Mouse (Mus musculus) neutrophil, adult 5-6 weeks (primary cell): ENCODE data around the gene Olfr768. TPM values are rescaled to one million over a fixed set of nuclear protein-coding genes. Genes with fewer than 3 reads are reported as not detected.
"Not testable (repeated sequence)": the region's sequence is repeated elsewhere in the genome, so short reads cannot be mapped to it uniquely, and the experiment has no call there.

Experiments
- ATAC-seq: fragments of 151-379, 151-347 bp; 2 replicates; pipeline ENCODE4 v1.8.0; 2017; ENCODE audit warnings: mild to moderate bottlenecking, moderate TSS enrichment; ENCODE audit not compliant: insufficient number of reproducible peaks, poor library complexity, low FRiP score, severe bottlenecking; ENCODE audit errors: extremely low read depth
- total RNA-seq: library from RNA; stranded (forward); fragments of 200-1000 nt; gene quantifications from 2 replicates; pipeline ENCODE4 v1.2.3, GENCODE M21; 2017

Gene Olfr768
- not detected in 2 replicates for total RNA-seq

DNA sequence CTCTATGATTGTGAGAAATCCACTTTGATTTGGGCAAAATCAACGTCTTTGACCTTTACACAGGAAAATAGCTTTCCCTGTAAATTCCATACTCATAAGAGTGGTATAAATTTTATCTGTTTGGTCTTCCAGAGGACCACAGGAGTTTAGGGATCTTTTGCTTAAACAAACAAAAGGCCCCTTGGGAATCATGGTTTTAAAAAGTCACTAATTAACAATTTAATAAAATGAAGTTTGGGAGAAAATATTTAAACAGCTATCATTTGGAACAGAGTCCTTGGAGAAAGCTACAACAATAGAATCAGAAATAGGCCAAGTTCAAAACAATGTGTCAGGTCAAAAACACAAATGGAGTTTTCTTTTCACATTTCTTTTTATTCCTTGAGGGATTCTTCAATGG, at the start of gene Olfr768:
TSS of gene Olfr768 (minus strand) at position 101 of the 400 bp plus-strand sequence.
- ATAC-seq, result no peak

DNA sequence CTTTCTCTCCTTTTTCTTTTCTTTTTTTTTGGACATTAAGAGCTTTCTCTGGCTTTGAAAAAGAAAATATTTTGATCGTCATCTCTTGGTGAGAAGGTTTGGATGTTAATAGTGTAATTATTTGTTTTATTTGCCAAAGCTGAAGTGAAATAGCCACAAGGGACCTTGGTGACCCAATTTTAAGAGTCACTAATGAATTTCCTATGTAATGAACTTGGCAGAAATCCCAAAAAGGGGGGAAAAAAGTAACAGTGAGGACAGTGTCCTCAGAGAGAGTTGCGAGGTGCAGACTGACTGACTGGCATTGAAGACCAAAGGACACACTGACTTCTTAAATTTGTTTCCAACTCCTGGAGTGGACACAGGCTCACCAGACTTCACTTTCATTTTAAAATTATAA, 39.7 kb upstream of the Olfr768 start, which contains the start of gene Olfr770:
TSS of gene Olfr770 (minus strand) at position 101 of the 400 bp plus-strand sequence.
- ATAC-seq, result no peak

DNA sequence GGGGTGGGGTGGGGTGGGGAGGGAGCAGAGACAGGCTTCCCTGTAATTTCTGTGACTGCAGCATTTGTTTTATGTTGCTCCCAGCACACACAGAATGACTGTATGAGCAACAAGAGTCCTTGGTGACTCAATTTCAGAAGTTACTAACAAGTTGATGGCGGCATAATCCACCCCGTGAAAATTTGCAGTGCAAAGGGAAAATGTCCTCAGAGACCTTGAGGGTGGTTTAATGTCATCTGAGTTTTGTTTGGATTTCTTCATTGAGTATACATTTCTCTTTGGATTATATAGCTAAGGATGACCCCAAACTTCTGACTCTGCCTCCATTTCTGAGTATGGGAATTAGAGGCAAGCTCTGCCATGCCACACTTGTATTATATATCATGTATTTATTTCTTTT, 18.6 kb upstream of the Olfr768 start, which contains the start of gene Olfr769:
TSS of gene Olfr769 (minus strand) at position 101 of the 400 bp plus-strand sequence.
- ATAC-seq, result no peak

DNA sequence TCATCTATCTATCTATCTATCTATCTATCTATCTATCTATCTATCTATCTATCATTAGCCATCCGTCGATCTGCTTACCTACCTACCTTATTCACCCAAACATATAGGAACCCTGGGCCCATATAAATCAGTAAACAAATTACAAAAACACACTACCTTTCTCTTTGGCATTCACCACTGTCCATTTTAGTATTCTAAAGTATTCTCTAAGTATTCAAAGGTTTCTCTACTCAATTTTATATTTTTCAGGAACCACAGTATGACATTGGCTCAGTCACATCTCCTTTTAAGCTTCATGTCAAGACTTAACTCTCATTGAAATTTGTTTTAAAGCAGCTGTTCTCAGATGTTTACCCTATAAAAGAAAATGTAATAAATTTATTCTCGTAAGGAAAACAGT, 16.0 kb upstream of the Olfr768 start:
- no peak for ATAC-seq

DNA sequence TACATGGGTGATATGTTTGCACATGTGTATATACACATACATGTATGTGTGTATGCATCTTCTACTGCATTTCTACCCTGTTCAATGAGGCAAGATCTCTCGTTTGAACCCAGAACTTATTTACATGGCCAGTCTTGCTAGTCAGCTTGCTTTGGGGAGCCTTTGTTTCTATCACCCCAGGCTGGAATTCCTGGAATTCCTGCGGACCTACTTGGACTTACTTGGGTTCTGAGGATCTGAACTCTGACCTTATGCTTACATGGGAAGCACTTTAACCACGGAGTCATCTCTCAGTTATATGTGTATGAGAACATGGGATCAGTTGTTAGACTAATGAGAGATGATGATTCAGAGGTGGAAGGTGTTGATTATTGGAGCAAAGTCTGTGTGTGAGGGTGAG, 2.1 kb upstream of the Olfr768 start:
- ATAC-seq, result no peak

DNA sequence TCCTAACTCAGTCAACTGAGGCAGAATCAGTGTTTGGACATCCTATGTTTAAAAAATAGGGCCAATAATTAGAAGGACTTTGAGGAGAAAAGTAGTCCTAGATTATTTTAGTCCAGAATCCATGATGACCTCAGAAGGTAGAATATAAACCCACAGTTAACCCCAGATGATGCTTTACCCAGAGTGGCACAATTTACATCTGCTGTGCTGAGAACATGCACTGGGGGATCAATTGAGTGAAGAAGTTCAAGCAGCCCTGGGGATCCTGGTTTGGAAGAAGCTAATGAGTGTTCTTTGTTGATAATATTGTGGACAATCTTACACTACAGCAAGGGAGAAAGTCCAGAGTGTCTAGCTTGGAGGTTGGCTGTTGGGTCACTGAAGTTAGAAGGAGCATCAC, 16.4 kb downstream of the Olfr768 start, which contains the start of gene Olfr767:
TSS of gene Olfr767 (minus strand) at position 101 of the 400 bp plus-strand sequence.
- ATAC-seq, result not testable (repeated sequence)

DNA sequence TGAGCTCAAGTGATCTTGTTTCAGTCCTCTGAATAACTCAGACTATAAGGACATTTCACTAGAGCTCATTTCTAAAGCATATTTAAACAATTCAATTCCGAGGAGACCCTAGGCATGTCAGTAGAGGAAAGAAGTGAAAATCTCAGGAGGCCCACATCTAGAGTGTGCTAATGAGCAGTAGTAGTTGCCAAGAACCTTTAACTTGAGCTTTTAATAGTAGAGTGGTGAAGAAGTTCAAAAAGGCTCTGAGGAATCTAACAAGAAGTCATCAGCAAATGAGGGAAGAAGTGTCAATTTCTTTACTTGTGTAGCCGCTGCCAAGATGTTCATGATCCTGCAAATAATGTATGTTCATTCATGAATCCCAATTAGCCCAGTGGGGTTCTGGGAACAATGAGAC, 30.3 kb downstream of the Olfr768 start, which contains the start of gene Olfr766-ps1:
TSS of gene Olfr766-ps1 (minus strand) at position 101 of the 400 bp plus-strand sequence.
- ATAC-seq, result no peak

DNA sequence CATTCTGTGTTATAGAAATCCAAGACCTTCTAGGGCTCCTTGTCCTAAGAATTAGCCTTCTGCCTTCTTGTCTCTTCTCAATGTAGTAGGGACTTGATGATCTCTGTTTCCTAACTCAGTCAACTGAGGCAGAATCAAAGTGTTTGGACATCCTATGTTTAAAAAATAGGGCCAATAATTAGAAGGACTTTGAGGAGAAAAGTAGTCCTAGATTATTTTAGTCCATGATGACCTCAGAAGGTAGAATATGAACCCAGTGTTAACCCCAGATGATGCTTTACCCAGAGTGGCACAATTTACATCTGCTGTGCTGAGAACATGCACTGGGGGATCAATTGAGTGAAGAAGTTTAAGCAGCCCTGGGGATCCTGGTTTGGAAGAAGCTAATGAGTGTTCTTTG, 49.3 kb downstream of the Olfr768 start, which contains the start of gene Olfr765:
TSS of gene Olfr765 (minus strand) at position 101 of the 400 bp plus-strand sequence.
- ATAC-seq, result not testable (repeated sequence)

Other genes starting within 250 kb of the Olfr768 start
- gene Gdf11, start 207.7 kb downstream of the Olfr768 start, total RNA-seq, result 19.9 and 22.1 TPM in 2 replicates
- 22.8 and 30.5 TPM in 2 replicates for gene Cd63, start 198.4 kb downstream of the Olfr768 start, total RNA-seq
- gene Rdh5, start 176.5 kb downstream of the Olfr768 start, total RNA-seq, result 7.4 and 9.5 TPM in 2 replicates
- gene Bloc1s1, start 175.3 kb downstream of the Olfr768 start, total RNA-seq, result 58.3 and 85.6 TPM in 2 replicates
- 0.25 and 0.35 TPM in 2 replicates for gene Itga7, start 165.6 kb downstream of the Olfr768 start, total RNA-seq
- gene Mettl7b, start 138.4 kb downstream of the Olfr768 start, total RNA-seq, result not detected in 2 replicates
- gene Olfr9, start 109.9 kb downstream of the Olfr768 start, total RNA-seq, result 0.12 TPM in 1 of 2 replicates, not detected in the other
- not detected in 2 replicates for gene Olfr763, start 88.6 kb downstream of the Olfr768 start, total RNA-seq
- not detected in 2 replicates for gene Olfr764-ps1, start 59.5 kb downstream of the Olfr768 start, total RNA-seq
- gene Olfr765, start 49.4 kb downstream of the Olfr768 start, total RNA-seq, result not detected in 2 replicates
- gene Olfr766-ps1, start 30.4 kb downstream of the Olfr768 start, total RNA-seq, result not detected in 2 replicates
- 0.12 TPM in 1 of 2 replicates, not detected in the other for gene Olfr767, start 16.5 kb downstream of the Olfr768 start, total RNA-seq
- not detected in 2 replicates for gene Olfr769, start 18.5 kb upstream of the Olfr768 start, total RNA-seq
- not detected in 2 replicates for gene Olfr770, start 39.6 kb upstream of the Olfr768 start, total RNA-seq
- gene Olfr771, start 65.4 kb upstream of the Olfr768 start, total RNA-seq, result not detected in 2 replicates
- gene Olfr772, start 78.5 kb upstream of the Olfr768 start, total RNA-seq, result not detected in 2 replicates
- not detected in 2 replicates for gene Olfr773, start 88.0 kb upstream of the Olfr768 start, total RNA-seq
- gene Olfr774, start 136.8 kb upstream of the Olfr768 start, total RNA-seq, result 0.93 TPM in 1 of 2 replicates, not detected in the other
- not detected in 2 replicates for gene Olfr775, start 149.0 kb upstream of the Olfr768 start, total RNA-seq
- not detected in 2 replicates for gene Olfr776, start 159.8 kb upstream of the Olfr768 start, total RNA-seq
- not detected in 2 replicates for gene Olfr777, start 172.1 kb upstream of the Olfr768 start, total RNA-seq
- gene Olfr780, start 218.7 kb upstream of the Olfr768 start, total RNA-seq, result not detected in 2 replicates
- gene Olfr781, start 229.5 kb upstream of the Olfr768 start, total RNA-seq, result not detected in 2 replicates
- not detected in 2 replicates for gene Olfr782, start 249.5 kb upstream of the Olfr768 start, total RNA-seq